Mouse (Mus musculus) spleen, adult 2 months (tissue): ENCODE measurements around the gene Sh3gl1.

Source experiments
- CTCF ChIP-seq: fragments of 200-500 bp; IDR thresholded peaks from 2 replicates; pipeline ENCODE4 v1.5.1; 2011; ENCODE audit warnings: mild to moderate bottlenecking, inconsistent platforms; ENCODE audit not compliant: insufficient read depth, insufficient read length, insufficient replicate concordance; ENCODE audit errors: extremely low read depth
- POLR2A ChIP-seq: fragments of 200-500 bp; IDR thresholded peaks from 2 replicates; pipeline ENCODE4 v1.6.1; 2011; ENCODE audit warnings: low read depth, low read length, inconsistent platforms

GRCm38 (mm10) chr17:56034040-56034725, 2.3 kb downstream of the Sh3gl1 start:
- no peak for TF ChIP-seq CTCF
- no peak for TF ChIP-seq POLR2A
